Mouse (Mus musculus) heart, postnatal 0 days (tissue): Measurements from ENCODE around the gene Thsd7b.
"Not testable (repeated sequence)": the region's sequence is repeated elsewhere in the genome, so short reads cannot be mapped to it uniquely, and the experiment has no call there.

Experiments
- CTCF ChIP-seq: IDR thresholded peaks from 2 replicates; pipeline ENCODE4 v1.5.1; 2016; ENCODE audit warnings: antibody characterized with exemption, control low read depth, low read depth
- EP300 ChIP-seq: IDR thresholded peaks from 2 replicates; pipeline ENCODE4 v1.6.1; 2016; ENCODE audit warnings: antibody characterized with exemption, low read depth

DNA sequence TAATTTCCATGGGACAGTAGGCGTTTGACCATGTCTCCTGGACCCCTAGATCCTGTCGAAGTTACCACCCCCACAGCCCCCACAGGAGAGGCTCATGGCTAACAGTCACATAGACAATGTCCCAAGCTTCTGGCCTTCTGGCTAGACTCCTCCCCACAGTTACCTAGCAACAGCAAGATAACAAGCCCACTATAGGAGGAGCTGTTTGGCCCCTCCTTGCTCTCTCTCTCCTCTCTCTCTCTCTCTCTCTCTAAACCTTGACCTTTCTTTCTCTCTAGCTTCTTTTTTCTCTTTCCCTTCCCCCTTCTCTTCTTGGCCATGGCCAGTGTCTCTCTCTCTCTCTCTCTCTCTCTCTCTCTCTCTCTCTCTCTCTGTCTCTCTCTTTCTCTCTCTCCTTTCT, 686.2 kb downstream of the Thsd7b start:
- TF ChIP-seq CTCF, EP300: not testable (repeated sequence)
